Mouse (Mus musculus) hindbrain, embryonic 12.5 days (tissue): ENCODE data around the gene Slc7a7. TPM values are rescaled to one million over a fixed set of nuclear protein-coding genes. Genes with fewer than 3 reads are reported as not detected.

Experiments used
- ATAC-seq: fragments of 200-750 bp; cut with Nextera tagmentation; 2 replicates; pipeline ENCODE4 v1.8.0; 2017; ENCODE audit warnings: moderate TSS enrichment; ENCODE audit not compliant: low FRiP score
- H3K27ac ChIP-seq: fragments of 300-500 bp; sonication (generic); 2 replicates; pipeline ENCODE4 v1.5.1; 2016; ENCODE audit warnings: mild to moderate bottlenecking
- H3K27me3 ChIP-seq: fragments of 300-500 bp; sonication (generic); 2 replicates; pipeline ENCODE4 v1.6.1; 2016; ENCODE audit warnings: mild to moderate bottlenecking
- H3K36me3 ChIP-seq: fragments of 300-500 bp; sonication (generic); 2 replicates; pipeline ENCODE4 v1.6.1; 2016; ENCODE audit warnings: mild to moderate bottlenecking
- H3K4me1 ChIP-seq: fragments of 300-500 bp; sonication (generic); 2 replicates; pipeline ENCODE4 v1.6.1; 2016
- H3K4me2 ChIP-seq: fragments of 300-500 bp; sonication (generic); replicated peaks from 2 replicates; pipeline ENCODE4 v1.6.1; 2016; ENCODE audit warnings: mild to moderate bottlenecking
- H3K4me3 ChIP-seq: fragments of 300-500 bp; sonication (generic); 2 replicates; pipeline ENCODE4 v1.5.1; 2016; ENCODE audit warnings: mild to moderate bottlenecking
- H3K9ac ChIP-seq: fragments of 300-500 bp; sonication (generic); 2 replicates; pipeline ENCODE4 v1.6.1; 2016; ENCODE audit warnings: mild to moderate bottlenecking, moderate library complexity
- H3K9me3 ChIP-seq: fragments of 300-500 bp; sonication (generic); replicated peaks from 2 replicates; pipeline ENCODE4 v1.6.1; 2016; ENCODE audit warnings: mild to moderate bottlenecking
- WGBS: fragments of 180-500 bp; shearing (Covaris S2); methylation state at CpG from one replicate; pipeline ENCODE4 v1.1.7; 2016; 5-methylcytosine and 5-hydroxymethylcytosine counted together
- polyA plus RNA-seq: library from polyadenylated mRNA; unstranded; fragments of >200 nt; fragmentation: Nextera tagmentation; extraction: Ambion mirVana; gene quantifications from 2 replicates; pipeline ENCODE4 v1.2.1, GENCODE M21; 2016

Gene Slc7a7
- polyA plus RNA-seq, 1 experiment from 2014 or later, result 5.1 TPM

DNA sequence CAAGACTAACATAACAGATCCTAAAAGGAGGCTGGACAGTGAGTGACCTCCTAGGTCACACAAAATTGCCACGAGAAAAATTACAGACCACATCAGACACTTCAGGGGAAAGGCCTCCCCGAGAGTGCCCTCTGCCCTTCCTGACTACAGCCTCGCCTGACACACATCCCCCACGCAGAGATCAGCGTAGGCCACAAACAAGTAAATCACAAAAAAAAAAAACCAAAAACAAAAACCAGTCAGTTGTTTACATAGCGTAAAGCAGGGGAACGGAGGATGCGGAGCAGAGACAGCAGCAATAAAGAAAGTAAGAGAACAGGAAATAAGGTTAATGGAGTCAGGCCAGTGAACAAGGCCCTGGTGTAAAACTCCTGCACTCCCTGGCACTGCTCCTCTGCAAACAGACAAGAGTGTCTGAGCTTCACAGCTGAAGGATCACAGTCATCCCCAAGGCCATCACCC lies 18.6 kb downstream of the Slc7a7 start:
- H3K9ac ChIP-seq, result no peak overlapping the region
- no peaks in the 10 kb centered on the region for H3K9me3 ChIP-seq
- H3K4me2 ChIP-seq, result no peak overlapping the region
- H3K4me3 ChIP-seq, result no peak overlapping the region
- H3K36me3 ChIP-seq, result no peaks in the 10 kb centered on the region
- no peak for ATAC-seq
- H3K4me1 ChIP-seq, result no peaks in the 10 kb centered on the region
- no peak overlapping the region for H3K27ac ChIP-seq
- 56% methylated on average over 8 of the region's 8 CpGs for WGBS
- no peaks in the 10 kb centered on the region for H3K27me3 ChIP-seq

DNA sequence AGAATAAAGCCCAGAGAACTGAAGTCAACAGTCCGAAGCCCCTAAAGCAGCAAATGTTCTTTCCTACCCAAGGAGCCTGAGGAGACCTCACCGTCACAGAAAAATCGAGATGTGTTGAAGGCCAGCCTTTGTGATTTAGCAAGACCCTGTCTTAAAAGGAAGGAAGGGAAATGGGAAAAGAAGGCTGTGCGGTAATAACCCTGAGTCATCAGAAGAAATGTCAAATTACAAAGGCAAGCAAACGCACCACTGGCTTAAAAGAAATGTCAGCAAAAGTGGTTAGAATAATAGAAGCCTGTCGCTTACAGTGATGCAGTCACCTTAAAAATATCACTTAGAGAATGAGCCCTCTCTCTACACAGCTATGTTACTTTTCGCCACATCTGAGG lies 19.1 kb downstream of the Slc7a7 start:
- Histone ChIP-seq H3K36me3 (no peaks in the 10 kb centered on the region), H3K27me3 (no peaks in the 10 kb centered on the region), H3K4me1 (no peaks in the 10 kb centered on the region), H3K9ac (no peak overlapping the region), H3K4me2 (no peak overlapping the region), H3K4me3 (no peak overlapping the region), H3K27ac (no peak overlapping the region), H3K9me3 (no peaks in the 10 kb centered on the region)
- 73% methylated on average over 7 of the region's 7 CpGs for WGBS
- ATAC-seq, result no peak

DNA sequence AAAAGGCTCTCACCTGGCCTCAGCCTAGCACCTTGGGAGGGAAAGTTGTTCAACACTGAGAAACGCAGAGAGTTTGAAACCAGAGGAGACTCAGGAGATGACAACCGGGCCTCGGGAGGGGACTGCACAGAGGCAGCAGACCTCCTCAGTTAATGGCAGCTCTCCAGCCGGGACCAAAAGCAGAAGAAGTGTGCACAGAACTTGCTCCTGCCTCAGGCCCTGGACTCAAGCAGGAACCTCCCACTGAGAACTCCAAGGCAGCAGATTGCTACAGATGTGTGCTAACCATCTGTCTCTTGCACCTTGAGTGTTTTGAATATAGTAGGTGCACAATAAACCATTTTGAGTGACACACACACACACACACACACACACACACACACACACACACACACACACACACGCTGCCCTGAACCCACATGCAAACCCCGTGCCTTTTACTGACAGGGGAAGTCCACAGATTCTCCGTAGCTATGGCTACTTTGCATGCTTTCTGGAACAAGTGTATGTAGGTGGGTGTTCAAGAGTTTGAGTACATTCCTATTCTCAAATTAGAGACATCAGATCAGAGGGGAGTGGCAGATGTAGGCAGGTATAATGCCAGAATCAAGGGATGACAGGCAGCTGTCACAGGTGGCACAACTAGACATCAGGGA lies 19.6 kb downstream of the Slc7a7 start:
- no peak overlapping the region for H3K9ac ChIP-seq
- H3K9me3 ChIP-seq, result no peaks in the 10 kb centered on the region
- no peak overlapping the region for H3K4me2 ChIP-seq
- 76% methylated on average over 7 of the region's 7 CpGs for WGBS
- H3K27ac ChIP-seq, result no peak overlapping the region
- no peaks in the 10 kb centered on the region for H3K27me3 ChIP-seq
- no peaks in the 10 kb centered on the region for H3K36me3 ChIP-seq
- H3K4me1 ChIP-seq, result no peaks in the 10 kb centered on the region
- no peak for ATAC-seq
- H3K4me3 ChIP-seq, result no peak overlapping the region

DNA sequence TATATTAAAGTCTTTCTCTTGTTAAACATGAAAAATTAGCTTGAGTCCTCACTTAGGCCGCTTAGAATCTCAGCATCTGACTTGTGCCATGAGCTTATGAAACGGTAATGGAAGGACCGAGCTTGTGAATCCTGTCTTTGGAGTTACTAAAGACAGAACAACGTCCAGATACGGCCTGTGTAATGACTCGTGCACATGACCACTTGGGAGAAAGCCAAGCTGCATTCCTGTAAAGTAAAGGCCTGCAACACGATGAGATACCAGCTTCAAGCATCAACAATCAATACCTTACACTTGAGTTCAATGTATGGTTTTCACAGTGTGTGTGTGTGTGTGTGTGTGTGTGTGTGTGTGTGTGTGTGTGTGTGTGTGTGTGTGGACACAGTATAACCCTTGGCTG lies 20.9 kb downstream of the Slc7a7 start:
- H3K9me3 ChIP-seq, result no peaks in the 10 kb centered on the region
- no peaks in the 10 kb centered on the region for H3K36me3 ChIP-seq
- H3K4me3 ChIP-seq, result no peak overlapping the region
- no peak overlapping the region for H3K27ac ChIP-seq
- 87% methylated on average over 7 of the region's 7 CpGs for WGBS
- no peak for ATAC-seq
- no peak overlapping the region for H3K9ac ChIP-seq
- no peaks in the 10 kb centered on the region for H3K27me3 ChIP-seq
- no peak overlapping the region for H3K4me2 ChIP-seq
- H3K4me1 ChIP-seq, result no peaks in the 10 kb centered on the region

DNA sequence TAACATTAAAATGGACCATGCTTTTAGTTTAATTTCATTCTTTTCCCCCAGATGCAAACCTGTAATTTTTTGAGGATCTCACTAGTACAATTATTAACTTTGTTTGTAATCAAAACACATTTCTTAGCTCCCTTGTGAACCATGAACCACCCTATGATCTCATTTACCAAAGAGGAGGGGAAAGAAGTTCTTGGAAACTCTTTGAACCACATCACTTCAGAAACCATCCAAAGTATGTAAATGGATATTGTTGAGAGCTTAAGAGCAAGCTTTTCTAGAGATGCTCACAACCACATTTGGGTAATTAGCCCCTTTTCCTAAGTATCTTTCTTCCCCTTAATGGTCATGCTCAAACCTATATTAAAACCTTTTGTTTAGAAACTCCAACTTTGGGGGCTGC lies 23.3 kb downstream of the Slc7a7 start:
- no peak overlapping the region for H3K4me3 ChIP-seq
- H3K9ac ChIP-seq, result no peak overlapping the region
- H3K36me3 ChIP-seq, result no peaks in the 10 kb centered on the region
- no peak overlapping the region for H3K27ac ChIP-seq
- no peak overlapping the region for H3K4me2 ChIP-seq
- no peaks in the 10 kb centered on the region for H3K9me3 ChIP-seq
- H3K27me3 ChIP-seq, result no peaks in the 10 kb centered on the region
- no peak for ATAC-seq
- H3K4me1 ChIP-seq, result no peaks in the 10 kb centered on the region

DNA sequence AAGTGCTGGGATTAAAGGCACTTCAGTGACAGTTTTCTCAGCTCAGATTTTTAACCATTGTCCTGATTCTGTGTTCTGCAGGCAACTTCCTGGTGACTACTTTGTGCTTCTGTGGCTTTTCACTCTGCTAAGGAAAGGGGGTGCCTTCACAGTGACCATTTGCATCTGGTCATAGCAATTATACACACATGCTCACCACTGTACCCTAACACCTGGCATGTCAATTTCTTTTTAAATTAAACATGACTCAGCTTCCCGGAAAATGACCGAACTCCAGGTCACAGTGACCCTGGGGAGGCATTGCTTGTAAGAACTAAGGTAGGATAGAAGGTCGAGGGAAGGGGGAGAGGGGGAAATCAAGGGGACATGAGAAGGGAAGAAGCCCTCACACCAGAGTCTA lies 23.8 kb downstream of the Slc7a7 start:
- no peak overlapping the region for H3K4me2 ChIP-seq
- no peaks in the 10 kb centered on the region for H3K27me3 ChIP-seq
- no peak for ATAC-seq
- no peak overlapping the region for H3K27ac ChIP-seq
- no peak overlapping the region for H3K4me3 ChIP-seq
- H3K9ac ChIP-seq, result no peak overlapping the region
- H3K4me1 ChIP-seq, result no peaks in the 10 kb centered on the region
- no peaks in the 10 kb centered on the region for H3K9me3 ChIP-seq
- WGBS, result 75% methylated on average over 3 of the region's 3 CpGs
- no peaks in the 10 kb centered on the region for H3K36me3 ChIP-seq

DNA sequence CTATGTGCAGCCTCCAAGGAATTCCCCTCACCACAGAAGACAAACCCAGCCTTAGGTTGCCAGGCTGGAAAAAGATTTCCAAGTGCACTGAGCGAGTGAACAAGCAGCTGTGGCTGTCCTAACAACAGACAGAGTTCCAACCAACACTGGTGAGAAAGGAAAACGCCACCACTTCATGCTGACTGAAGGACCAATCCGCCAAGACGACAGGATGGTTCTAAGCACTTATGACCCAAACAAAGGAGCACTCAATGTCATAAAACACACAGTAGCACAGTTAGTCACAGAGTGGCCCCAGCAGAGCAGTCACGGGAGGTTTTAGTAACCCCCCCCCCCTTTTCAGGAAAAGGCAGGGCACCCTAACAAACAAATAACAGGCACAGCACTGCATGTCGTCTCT lies 26.7 kb downstream of the Slc7a7 start:
- no peak overlapping the region for H3K4me2 ChIP-seq
- H3K27ac ChIP-seq, result no peak overlapping the region
- no peaks in the 10 kb centered on the region for H3K4me1 ChIP-seq
- H3K9me3 ChIP-seq, result no peaks in the 10 kb centered on the region
- 76% methylated on average over 6 of the region's 6 CpGs for WGBS
- H3K4me3 ChIP-seq, result no peak overlapping the region
- no peak overlapping the region for H3K9ac ChIP-seq
- no peaks in the 10 kb centered on the region for H3K27me3 ChIP-seq
- H3K36me3 ChIP-seq, result no peaks in the 10 kb centered on the region
- no peak for ATAC-seq

DNA sequence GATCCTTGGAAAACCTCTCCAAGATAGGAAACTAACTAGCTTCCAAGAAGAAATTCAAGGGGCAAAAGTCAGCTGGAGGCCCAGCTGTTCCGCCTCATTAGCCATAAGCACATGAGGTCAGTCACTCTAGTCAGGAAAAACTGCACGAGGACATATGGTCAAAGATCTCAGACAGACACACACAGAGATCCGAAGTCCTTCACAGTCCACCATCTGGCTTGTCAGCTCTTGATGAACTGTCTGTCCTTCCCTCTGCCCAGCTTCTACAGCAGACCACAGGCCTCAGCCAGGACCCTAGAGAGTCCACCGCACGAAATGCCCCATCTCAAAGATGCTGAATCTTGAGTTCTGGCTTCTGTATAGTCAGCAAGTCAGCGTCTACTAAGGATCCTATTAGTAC lies 30.0 kb downstream of the Slc7a7 start:
- H3K4me1 ChIP-seq, result no peaks in the 10 kb centered on the region; the same call in 1 of the 2 replicates

DNA sequence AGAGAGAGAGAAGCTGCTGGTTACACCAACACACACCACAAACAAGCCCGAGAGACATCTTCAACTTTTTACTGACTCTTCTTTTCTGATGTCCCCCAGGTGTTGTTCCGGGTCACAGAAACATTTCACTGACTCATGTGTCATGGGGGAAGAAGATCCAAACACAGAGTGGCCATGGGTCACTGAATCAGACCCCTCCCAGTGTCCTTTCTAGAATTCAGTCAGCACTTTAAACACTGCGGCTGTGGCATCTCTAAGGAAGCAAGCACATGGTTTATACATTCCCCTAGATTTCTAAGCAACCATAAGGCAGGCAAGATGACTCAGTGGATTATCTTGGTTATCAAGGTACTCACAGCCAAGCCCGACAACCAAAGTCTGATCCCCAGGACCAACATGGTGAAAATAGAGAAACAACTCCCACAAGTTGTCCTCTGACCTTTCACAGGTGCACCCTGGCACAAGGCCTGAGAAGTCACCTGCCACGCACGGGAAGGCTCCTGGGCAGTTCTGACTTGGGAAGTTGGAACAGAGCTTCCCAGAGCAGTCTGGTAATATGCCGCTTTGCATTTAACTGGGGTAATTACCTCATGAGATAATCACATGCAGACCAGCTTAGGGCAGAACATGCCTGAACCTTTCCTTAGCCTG lies 31.5 kb downstream of the Slc7a7 start:
- 80% methylated on average over 7 of the region's 7 CpGs for WGBS

More for the DNA sequence above, 30.0 kb downstream of the Slc7a7 start:
- ATAC-seq, result no peak
- no peak overlapping the region for H3K4me2 ChIP-seq
- 69% methylated on average over 6 of the region's 6 CpGs for WGBS
- H3K9ac ChIP-seq, result no peak overlapping the region
- no peaks in the 10 kb centered on the region for H3K27me3 ChIP-seq
- H3K9me3 ChIP-seq, result no peaks in the 10 kb centered on the region
- no peak overlapping the region for H3K27ac ChIP-seq
- H3K4me3 ChIP-seq, result no peak overlapping the region
- H3K36me3 ChIP-seq, result no peaks in the 10 kb centered on the region

DNA sequence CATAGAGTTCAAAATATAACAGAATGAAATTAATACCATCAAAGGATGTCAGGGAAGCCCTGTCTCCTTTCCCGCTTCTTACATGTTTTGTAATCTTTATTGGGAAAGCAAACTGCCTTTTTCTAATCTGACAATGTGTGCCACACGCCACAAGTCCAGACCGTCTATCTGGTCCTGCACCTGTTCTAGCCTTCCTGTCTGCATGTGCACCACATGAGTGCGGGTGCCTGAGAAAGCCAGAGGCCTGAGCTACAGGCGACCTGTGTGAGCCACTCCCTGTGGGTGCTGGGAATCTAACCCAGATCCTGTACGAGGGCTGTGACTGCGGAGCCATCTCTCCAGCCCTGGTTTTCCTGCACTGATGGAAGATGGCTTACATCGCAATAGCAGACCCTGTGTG lies 33.2 kb downstream of the Slc7a7 start:
- 91% methylated on average over 8 of the region's 8 CpGs for WGBS
- Histone ChIP-seq H3K9ac (no peak overlapping the region), H3K4me1 (no peaks in the 10 kb centered on the region; the same call in 1 of the 2 replicates), H3K4me3 (no peak overlapping the region), H3K27me3 (no peaks in the 10 kb centered on the region), H3K4me2 (no peak overlapping the region), H3K36me3 (no peaks in the 10 kb centered on the region), H3K27ac (no peak overlapping the region), H3K9me3 (no peaks in the 10 kb centered on the region)
- ATAC-seq, result no peak

More for the DNA sequence above, 31.5 kb downstream of the Slc7a7 start:
- Histone ChIP-seq H3K36me3 (no peaks in the 10 kb centered on the region), H3K27ac (no peak overlapping the region), H3K9me3 (no peaks in the 10 kb centered on the region), H3K4me2 (no peak overlapping the region), H3K9ac (no peak overlapping the region), H3K4me1 (no peaks in the 10 kb centered on the region; the same call in 1 of the 2 replicates), H3K27me3 (no peaks in the 10 kb centered on the region), H3K4me3 (no peak overlapping the region)
- no peak for ATAC-seq

DNA sequence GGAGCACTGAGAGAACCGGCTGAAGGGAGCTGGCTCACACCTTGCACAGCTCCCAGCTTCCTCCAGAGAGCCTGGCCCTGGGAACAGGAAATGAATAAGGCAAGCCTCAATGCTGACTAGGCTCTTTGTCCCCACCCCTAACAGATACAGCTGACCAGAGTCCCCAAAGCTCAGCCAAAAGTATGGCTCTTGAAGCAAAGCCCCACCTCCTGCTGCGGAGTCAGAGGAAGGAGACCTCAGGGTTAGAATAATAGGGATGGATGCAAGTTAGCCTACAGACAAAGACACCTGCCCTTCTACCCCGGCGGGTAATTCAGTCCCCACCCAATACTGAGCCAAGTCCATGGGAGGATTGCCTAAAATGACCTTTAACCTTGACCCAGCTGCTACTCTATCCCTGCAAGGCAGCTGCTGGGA lies 34.2 kb downstream of the Slc7a7 start:
- Histone ChIP-seq H3K9me3 (no peaks in the 10 kb centered on the region), H3K36me3 (no peaks in the 10 kb centered on the region), H3K27ac (no peak overlapping the region), H3K4me2 (no peak overlapping the region), H3K4me3 (no peak overlapping the region), H3K27me3 (no peaks in the 10 kb centered on the region), H3K4me1 (no peaks in the 10 kb centered on the region; the same call in 1 of the 2 replicates), H3K9ac (no peak overlapping the region)
- WGBS, result 51% methylated on average over 4 of the region's 4 CpGs
- ATAC-seq, result no peak

DNA sequence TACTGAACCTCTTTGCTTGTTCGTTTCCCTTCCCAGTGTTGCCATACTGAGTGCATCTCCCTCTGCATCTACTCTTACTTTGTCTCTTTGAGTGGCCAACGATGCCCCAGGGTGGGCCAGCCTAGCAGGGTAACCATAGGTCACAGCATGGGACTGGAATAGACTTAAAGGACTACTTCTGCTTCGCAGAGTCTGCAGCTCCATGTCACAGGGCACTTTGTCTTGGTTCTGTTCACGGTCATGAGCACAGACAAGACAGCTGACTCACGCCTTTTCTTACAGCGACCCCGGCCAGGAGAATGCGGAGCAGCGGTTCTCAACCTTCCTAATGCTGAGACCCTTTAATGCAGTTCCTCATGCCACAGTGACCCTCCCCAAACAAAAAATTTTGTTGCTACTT lies 34.9 kb downstream of the Slc7a7 start:
- Histone ChIP-seq H3K9ac (no peak overlapping the region), H3K4me2 (no peak overlapping the region), H3K27ac (no peak overlapping the region), H3K9me3 (no peaks in the 10 kb centered on the region), H3K36me3 (no peaks in the 10 kb centered on the region), H3K4me3 (no peak overlapping the region), H3K27me3 (no peaks in the 10 kb centered on the region), H3K4me1 (no peaks in the 10 kb centered on the region; the same call in 1 of the 2 replicates)
- ATAC-seq, result no peak
- WGBS, result 49% methylated on average over 9 of the region's 9 CpGs

DNA sequence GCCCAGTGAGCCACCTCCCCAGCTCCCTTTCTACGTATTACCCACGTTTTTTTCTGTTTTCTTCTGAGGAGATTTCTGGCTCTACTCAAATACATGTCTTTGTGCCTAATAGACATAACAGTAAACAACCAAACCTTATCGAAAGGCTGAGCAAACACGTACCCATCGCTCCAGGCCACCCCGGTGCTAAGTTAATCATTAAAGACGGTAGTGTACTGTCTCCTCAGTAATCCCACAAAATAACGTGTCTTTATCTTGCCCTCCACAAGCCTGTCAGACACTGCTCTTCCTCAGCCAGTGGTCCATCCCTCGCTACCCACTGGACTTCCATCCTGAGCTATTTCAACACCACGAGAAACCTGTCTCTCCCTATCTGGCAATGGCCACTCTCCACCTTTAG lies 35.8 kb downstream of the Slc7a7 start:
- H3K27ac ChIP-seq, result no peak overlapping the region
- no peaks in the 10 kb centered on the region; the same call in 1 of the 2 replicates for H3K4me1 ChIP-seq
- no peak overlapping the region for H3K4me3 ChIP-seq
- H3K36me3 ChIP-seq, result no peaks in the 10 kb centered on the region
- no peaks in the 10 kb centered on the region for H3K27me3 ChIP-seq
- 83% methylated on average over 10 of the region's 10 CpGs for WGBS
- ATAC-seq, result no peak
- no peaks in the 10 kb centered on the region for H3K9me3 ChIP-seq
- H3K4me2 ChIP-seq, result no peak overlapping the region
- H3K9ac ChIP-seq, result no peak overlapping the region
